Mouse (Mus musculus) gastrocnemius, postnatal 14 days (tissue): ENCODE results near the gene Cdk8. TPM values are rescaled to one million over a fixed set of nuclear protein-coding genes. Genes with fewer than 3 reads are reported as not detected.

Source experiments
- DNase-seq: peaks from one replicate; pipeline ENCODE4 v3.0.0; 2021; ENCODE audit warnings: mixed read lengths
- intact Hi-C: fragments of 180-260 bp; cut with DNase I; formaldehyde crosslinking; loops from one replicate; pipeline ENCODE4 v1.15.1; 2025; ENCODE audit warnings: low total_unique reads
- total RNA-seq, 2 experiments: library from RNA; stranded (reverse); gene quantifications; 2 replicates each; pipeline ENCODE4 v1.2.3; 2021

Cdk8 gene
- total RNA-seq, 2 experiments from 2014 or later, result 14.7 to 14.9 TPM

GRCm38 (mm10) chr5:146344911-146345686 is 114.1 kb downstream of the Cdk8 start:
- no peak for DNase-seq
- intact Hi-C loops, result no loop called here

- DNase-seq, result no peak
- intact Hi-C loops, result no loop called here
These were observed 116.1 kb downstream of the Cdk8 start for GRCm38 (mm10) chr5:146347081-146347480.

GRCm38 (mm10) chr5:146349183-146349582 is 118.2 kb downstream of the Cdk8 start:
- intact Hi-C loops, result no loop called here
- no peak for DNase-seq

GRCm38 (mm10) chr5:146350784-146351183 is 119.8 kb downstream of the Cdk8 start:
- DNase-seq, result no peak
- intact Hi-C loops, result no loop called here

GRCm38 (mm10) chr5:146352006-146352405 is 121.0 kb downstream of the Cdk8 start:
- no peak for DNase-seq
- intact Hi-C loops, result no loop called here

Other genes starting within 250 kb of the Cdk8 start
- not detected for gene Cyp3a25, start 221.6 kb upstream of the Cdk8 start, total RNA-seq
- gene Cyp3a59, start 152.0 kb upstream of the Cdk8 start, total RNA-seq, result not detected
- not detected for gene Gm5565, start 70.7 kb upstream of the Cdk8 start, total RNA-seq
- not detected for gene Gm6309, start 60.5 kb upstream of the Cdk8 start, total RNA-seq
- gene 1700001J03Rik, start 45.9 kb upstream of the Cdk8 start, total RNA-seq, result under 1 TPM in 1 of 2 experiments, not detected in 1; 0.27 TPM
- gene Rnf6, start 9.7 kb upstream of the Cdk8 start, total RNA-seq, result 10 to 100 TPM; 35.6 to 38.1 TPM
- 1 to 10 TPM; 1.2 TPM for gene Wasf3, start 153.8 kb downstream of the Cdk8 start, total RNA-seq